Mouse (Mus musculus): ENCODE results near the gene Rtn3.
"Not testable (repeated sequence)": the region's sequence is repeated elsewhere in the genome, so short reads cannot be mapped to it uniquely, and the experiment has no call there.

The Rtn3 gene

DNA sequence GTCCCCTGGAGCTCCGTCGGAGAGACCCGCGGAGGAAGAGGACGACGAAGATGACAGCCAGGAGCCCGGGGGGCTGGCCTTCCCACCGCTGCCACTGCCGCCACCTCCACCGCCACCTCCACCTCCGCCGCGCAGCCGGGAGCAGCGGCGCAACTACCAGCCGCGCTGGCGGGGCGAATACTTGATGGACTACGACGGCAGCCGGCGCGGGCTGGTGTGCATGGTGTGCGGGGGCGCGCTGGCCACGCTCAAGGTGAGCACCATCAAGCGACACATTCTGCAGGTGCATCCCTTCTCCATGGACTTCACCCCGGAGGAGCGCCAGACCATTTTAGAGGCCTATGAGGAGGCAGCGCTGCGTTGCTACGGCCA, 60.4 kb downstream of the Rtn3 start:
- no peak for DNase-seq (ENCODE audit: low spot score in 2 of 2)

DNA sequence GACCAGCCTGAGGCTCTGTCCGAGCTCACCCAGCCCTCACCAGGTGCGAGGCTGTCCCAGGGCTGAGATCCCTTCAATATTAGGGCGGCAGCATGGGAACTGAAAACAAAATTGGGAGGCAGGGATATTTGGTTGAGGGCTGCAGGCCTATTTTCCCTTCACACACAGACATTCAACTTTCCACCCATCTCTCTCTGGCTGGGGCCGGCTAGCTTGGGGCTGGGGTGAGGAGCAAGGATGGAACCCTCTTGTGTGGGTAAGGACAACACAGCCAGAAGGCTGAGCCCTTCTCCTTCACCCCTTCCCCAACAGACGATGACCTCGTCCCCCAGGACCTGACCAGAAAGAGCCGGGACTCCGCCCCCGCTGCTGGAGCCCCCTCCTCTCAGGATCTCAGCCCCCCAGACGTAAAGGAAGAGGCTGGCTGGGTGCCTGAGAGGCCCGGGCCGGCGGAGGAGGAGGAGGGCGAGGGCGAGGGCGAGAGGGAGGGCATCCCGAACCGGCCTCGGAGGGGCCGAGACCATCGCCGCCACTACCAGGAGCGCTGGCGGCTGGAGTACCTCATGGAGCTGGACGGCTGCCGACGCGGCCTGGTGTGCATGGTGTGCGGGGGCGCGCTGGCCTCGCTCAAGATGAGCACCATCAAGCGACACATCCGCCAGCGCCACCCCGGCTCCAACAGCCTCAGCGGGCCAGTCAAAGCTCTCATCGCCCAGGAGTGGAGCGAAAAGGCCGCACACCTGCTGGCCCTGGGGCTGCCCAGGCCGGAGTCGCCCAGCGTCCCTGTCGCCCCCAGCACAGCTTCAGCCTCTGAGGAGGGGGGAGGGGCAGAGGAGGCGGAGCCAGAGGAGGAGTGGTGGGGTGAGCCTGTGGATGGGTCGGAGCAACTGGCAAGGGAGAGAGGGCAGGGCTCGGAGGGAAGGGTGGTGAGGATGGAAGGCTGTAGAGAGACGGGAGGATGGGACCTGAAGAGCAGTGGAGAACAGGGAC, 61.2 kb downstream of the Rtn3 start:
- DNase-seq (ENCODE audit: low spot score in 2 of 2), result no peak

DNA sequence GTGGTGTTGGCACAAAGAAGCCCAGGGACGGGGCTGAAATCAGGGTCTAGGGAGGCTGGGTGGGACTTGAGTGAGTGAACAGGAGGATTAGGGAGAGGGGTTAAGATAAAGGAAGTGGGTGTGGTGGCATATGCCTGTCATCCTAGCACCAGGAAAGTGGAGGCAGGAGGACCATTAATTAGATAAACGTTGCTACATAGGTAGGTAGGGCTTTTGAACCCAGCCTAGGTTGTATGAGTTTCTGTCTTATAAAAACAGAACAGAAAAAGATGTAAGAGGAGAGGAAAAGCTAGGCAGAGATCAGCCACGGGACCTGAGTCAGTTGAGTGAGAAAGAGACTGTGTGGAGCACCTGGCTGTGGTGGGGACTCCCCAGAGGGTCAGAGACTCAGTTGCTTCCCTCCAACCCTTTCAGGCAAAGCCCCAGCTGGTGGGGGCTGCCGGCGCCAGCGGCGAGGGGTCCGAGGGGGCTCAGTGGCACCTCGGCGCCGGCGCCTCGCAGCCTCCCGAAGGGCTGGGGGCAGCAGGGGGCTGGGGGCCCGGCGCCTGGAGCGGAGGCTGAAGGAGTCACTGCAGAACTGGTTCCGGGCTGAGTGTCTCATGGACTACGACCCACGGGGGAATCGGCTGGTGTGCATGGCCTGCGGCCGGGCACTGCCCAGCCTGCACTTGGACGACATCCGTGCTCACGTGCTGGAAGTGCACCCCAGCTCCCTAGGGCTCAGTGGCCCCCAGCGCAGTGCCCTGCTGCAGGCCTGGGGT, 62.1 kb downstream of the Rtn3 start:
- DNase-seq (ENCODE audit: low spot score in 2 of 2), result no peak

GRCm38 (mm10) chr19:7420108-7420507, 63.0 kb downstream of the Rtn3 start:
- DNase-seq (ENCODE audit: low spot score in 2 of 2), result no peak

DNA sequence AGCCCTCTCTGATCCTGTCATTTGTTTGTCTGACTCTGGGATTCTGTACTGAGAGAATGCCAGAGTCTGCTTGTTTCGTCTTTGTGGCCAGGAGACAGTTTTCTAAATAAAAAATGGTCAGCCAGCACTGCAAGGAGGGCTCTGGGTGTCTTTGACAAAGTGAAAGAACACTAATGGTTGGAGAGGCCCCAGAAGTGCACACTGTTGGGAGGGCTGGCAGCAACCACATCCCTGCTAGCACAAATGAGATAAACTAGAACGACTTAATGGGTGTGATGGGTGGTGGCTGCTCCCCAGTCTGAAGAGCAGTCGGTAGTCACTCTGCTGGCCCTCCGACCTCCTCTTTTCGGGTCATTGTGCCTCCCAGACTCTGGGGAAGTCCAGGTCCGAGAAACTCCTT, 63.9 kb downstream of the Rtn3 start:
- no peak for DNase-seq (ENCODE audit: low spot score in 2 of 2)

GRCm38 (mm10) chr19:7417911-7418849, 64.9 kb downstream of the Rtn3 start:
- peak; percentile 61 to 69 for DNase-seq (ENCODE audit: low spot score in 2 of 2)

DNA sequence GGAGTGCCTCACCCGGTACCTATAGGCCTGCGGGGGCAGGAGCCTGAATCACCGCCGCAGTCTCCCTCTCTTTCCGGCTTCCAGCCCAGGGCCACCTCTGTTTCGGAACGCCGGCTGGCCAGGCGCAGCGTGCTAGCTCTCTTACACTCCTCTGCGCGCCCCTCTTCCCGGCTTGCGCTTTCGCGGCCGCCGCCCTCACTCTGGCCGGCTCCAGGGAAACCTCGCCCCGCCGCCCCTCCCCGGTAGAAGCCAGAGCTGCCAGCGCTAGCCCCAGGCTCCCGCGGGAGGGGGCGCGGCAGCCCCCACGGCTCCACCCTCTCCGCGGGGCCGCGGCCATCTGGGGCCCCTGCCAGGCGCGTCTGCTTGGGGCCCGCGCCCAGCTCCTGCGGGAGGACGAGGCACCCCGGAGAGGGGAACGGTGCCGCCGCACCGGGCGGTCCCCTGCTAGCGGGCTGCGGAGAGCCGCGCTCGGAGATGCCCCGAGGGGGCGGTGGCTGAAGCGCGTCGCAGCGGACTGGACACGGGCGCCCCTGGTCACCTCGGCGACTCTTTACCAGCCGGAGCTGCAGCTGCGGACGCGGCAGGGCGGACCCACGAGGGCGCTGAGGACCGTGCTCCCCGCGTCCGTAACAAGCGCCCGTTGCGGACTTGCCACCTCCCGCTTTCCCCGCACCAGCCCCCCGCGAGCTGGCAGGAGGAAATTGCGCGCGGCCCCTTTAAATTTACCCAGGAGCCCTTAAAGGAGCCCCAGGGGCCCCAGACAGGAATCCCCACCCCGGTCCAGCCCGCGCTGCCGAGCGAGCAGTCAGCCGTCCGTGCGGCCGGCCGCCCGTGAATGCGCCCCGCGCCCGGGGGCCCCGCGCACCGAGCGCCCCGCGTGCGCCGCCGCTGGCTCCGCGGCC, 66.0 kb downstream of the Rtn3 start, which contains the start of gene 2700081O15Rik:
Gene 2700081O15Rik, plus strand, starts transcription at position 792 of the 902 bp plus-strand sequence.
- peak; percentile 59 to 63 for DNase-seq (ENCODE audit: low spot score in 2 of 2)

GRCm38 (mm10) chr19:7415916-7416833, 66.9 kb downstream of the Rtn3 start:
- no peak for DNase-seq (ENCODE audit: low spot score in 2 of 2)

- no peak for DNase-seq (ENCODE audit: low spot score in 2 of 2)
These were observed 70.7 kb downstream of the Rtn3 start for GRCm38 (mm10) chr19:7412361-7412760.

DNA sequence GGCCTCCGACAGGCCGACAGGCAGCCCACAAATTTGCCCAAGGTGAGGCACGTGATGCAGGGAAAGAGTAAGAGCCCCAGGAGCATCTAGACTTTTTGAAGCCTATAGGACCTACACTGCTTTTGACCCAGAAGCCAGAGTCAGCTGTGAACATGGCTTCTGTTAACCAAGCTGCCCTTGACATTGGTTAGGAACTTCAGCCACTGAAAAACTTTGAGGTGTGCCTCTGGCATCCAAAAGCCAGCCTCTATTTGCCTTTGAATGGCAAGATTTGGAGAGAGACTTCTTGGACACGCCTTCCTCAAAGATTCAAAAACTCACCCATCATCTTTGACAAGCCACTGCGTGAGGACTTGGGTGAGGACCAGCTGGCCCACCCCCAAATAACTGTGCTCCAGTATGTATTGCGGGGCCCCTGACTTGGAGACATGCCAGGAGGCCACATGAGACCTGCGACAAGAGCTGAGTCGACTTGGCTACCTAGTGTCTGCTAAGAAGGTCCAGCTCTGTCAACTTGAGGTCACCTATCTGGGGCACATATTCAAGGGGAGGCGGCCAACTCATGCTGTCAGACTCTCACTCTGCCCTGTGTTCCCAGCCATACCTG, 78.4 kb downstream of the Rtn3 start:
- DNase-seq (ENCODE audit: low spot score in 2 of 2), result no peak

DNA sequence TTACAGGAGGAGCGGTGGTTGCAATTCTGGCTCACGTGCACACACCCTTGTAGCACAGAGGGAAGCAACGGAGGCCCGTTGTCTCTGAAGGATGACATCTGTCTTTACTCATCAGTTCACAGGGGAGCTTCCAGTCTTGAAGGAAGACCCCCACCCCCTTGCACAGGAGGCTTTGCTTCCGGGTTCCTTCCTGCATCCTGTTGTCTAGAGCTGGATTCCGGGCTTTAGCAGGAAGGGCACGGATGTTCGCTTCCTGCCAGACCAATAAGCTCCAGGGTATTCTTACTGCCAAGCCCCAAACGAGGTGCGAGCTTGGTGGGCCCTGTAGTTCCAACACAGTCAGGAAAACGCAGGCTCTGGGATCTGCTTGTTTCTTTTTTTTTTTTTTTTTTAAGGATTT, 82.4 kb downstream of the Rtn3 start:
- DNase-seq (ENCODE audit: low spot score in 2 of 2), result no peak

DNA sequence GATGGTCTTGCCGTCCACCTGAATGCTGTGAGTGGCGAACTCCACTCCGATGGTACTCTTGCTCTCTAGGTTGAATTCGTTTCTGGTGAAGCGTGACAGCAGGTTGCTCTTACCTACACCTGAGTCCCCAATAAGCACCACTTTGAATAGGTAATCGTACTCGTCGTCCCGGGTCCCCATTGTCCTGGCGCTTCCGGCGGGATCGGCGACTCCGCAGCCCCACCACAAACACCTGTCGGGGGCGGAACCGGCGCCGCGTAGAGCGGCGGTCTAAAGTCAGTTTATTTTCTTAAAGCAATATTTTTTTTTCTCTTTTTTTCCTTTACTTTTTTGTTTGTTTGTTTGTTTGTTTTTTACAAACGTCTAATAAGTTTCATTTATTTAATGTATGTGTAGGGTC, 84.2 kb downstream of the Rtn3 start:
- not testable (repeated sequence) for DNase-seq (ENCODE audit: low spot score in 2 of 2)

DNA sequence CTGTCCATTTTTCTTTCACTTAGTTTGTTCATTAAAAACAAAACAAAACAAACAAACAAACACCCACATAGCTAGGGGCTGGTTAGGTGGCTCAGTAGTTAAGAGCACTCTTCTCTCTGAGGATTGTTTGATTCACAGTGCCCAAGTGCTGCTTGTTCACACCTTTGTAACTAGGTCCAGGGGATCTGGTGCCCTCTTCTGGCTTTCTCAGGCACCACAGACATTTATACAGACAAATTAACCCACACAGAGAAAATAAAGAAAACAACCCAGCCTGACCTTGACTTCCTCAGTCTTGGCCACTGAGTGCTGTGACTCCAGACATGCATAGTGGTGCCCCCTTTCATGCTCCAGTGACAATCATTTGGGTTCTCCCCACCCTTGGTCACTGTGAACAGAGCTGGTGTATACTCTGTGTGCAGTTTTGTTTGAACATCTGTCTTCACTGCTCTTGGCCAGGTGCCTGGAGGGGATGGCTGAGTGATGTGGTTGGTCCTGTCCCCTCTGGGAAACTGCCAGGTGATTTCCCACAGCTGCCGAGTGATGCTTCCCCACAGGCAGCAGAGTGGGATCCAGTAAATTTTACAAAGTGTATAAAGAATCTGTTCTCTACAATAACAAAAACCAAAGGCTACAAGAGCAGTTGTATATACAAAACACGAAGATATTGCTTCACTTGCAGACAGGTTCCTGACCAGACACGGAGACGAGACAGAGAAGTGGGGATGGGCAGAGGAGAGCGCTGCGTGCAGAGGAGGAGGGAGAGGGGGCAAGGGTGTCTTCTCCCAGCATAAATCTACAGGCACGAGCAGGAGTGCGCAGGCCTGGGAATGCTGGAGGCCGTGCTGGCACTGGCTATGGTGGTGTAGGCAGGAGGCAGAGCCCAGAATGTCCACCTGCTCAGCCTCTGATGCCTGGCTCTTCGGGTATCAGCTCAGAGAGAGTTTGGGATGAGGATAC, 85.9 kb downstream of the Rtn3 start:
- DNase-seq (ENCODE audit: low spot score in 2 of 2), result not testable (repeated sequence)

DNA sequence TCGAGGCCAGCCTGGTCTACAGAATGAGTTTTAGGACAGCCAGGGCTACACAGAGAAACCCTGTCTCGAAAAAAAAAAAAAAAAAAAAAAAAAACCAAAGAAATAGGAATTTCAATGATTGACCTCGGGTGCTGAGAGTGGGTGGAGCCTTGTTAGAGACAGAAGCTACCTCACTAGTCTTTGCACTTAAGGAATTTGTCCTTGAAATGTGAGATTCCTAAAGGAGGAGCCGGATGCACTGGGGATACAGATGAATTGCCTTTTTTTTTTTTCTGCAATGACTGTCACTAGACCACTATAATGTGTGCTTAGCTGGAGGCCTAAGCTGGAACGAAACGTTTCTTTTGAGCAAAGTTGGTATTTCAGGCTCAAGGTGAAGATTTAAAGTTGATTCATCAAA, 94.6 kb downstream of the Rtn3 start:
- no peak for DNase-seq (ENCODE audit: low spot score in 2 of 2)

DNA sequence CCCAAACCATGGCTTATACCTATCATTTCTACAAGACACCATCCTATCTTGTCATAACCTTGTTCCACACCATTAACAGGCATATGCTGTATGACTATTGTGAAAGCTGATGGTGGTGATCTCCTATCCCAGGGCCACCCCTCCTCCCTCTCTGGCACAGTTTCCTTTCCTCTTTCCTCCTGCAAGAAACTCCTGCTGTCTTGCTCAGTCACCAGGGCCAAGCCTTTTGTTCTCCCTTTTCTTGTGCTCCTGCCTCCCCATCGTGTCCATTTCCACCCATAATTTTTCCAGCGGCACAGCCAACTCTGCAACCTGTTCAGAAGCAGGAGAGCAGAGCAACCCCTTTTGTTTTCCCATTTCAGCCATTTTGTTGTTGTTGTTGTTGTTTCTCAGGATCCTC, 97.0 kb downstream of the Rtn3 start:
- DNase-seq (ENCODE audit: low spot score in 2 of 2), result no peak

DNA sequence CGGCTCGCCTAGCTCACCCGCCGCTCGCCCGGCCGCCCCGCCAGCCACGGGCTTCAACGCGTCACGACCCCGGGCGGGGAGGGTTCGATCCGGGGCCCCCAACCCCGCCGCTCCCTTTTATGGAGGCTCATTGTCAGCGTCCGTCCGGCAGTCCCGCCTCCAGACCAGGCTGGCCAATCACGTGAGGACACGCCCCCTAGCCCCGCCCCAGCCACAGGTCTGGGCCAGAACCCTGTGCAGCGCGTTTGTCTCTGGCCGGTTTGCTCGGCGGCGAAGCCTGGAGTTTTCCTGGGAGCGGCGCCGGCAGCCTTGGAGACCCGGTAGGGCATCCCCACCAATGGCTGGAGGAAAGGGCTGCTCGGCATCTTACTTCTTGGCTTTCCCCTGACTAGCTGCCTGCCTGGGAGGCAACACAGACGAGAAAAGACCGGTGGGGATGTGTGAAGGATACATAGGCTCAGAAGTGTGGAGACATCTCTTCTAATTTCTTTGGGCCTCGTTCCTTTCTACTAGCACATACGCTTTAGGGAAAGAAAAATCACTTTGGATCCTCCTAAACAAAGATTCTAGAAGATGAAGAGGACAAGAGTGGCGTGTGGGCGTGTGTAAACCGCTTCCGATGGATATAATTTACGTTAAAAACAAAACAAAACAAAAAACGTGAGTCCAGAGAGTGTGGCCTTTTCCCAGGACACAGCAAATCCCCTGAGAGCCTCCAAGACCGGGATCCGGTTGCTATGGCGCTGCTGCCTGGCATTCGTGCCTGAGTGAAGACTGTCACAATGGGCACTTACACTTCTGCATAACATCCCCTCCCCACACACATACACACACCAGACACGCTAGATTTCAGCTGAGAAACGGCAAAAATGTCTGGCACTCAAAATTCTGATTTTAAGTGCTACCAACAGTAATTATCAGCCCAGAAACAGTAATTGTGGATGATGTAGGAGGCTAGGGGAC, 99.9 kb downstream of the Rtn3 start, which contains the start of gene Spindoc:
Gene Spindoc, minus strand, starts transcription at position 92 of the 963 bp plus-strand sequence.
- peak; percentile 94 to 96 for DNase-seq (ENCODE audit: low spot score in 2 of 2)

Measured in spleen, postnatal 36 days (tissue).